Mouse (Mus musculus) midbrain, embryonic 11.5 days (tissue): ENCODE data around the gene Pex16. TPM values are rescaled to one million over a fixed set of nuclear protein-coding genes. Genes with fewer than 3 reads are reported as not detected.

Experiments
- ATAC-seq: fragments of 200-750 bp; cut with Nextera tagmentation; 2 replicates; pipeline ENCODE4 v1.8.0; 2017; ENCODE audit warnings: moderate TSS enrichment, moderate library complexity; ENCODE audit not compliant: low FRiP score
- DNase-seq: peaks from one replicate; pipeline ENCODE4 v3.0.0; 2015; ENCODE audit warnings: low spot score; ENCODE audit errors: missing footprints
- H3K27ac ChIP-seq: fragments of 300-500 bp; sonication (generic); 2 replicates; pipeline ENCODE4 v1.5.1; 2014; ENCODE audit warnings: low read depth, low read length
- H3K27me3 ChIP-seq: fragments of 300-500 bp; sonication (generic); 2 replicates; pipeline ENCODE4 v1.6.1; 2014; ENCODE audit warnings: mild to moderate bottlenecking, low read length, moderate library complexity, mixed read lengths; ENCODE audit not compliant: control insufficient read depth, insufficient read depth
- H3K36me3 ChIP-seq: fragments of 300-500 bp; sonication (generic); 2 replicates; pipeline ENCODE4 v1.6.1; 2014; ENCODE audit warnings: mild to moderate bottlenecking, low read length, moderate library complexity, mixed read lengths; ENCODE audit not compliant: control insufficient read depth, insufficient read depth
- H3K4me1 ChIP-seq: fragments of 300-500 bp; sonication (generic); 2 replicates; pipeline ENCODE4 v1.6.1; 2014; ENCODE audit warnings: low read length; ENCODE audit not compliant: control insufficient read depth, insufficient read depth
- H3K4me2 ChIP-seq: fragments of 300-500 bp; sonication (generic); 2 replicates; pipeline ENCODE4 v1.6.1; 2014; ENCODE audit warnings: mild to moderate bottlenecking, moderate library complexity
- H3K4me3 ChIP-seq: fragments of 300-500 bp; sonication (generic); 2 replicates; pipeline ENCODE4 v1.5.1; 2014; ENCODE audit warnings: low read depth, low read length
- H3K9ac ChIP-seq: fragments of 300-500 bp; sonication (generic); 2 replicates; pipeline ENCODE4 v1.6.1; 2014; ENCODE audit warnings: low read length
- H3K9me3 ChIP-seq: fragments of 300-500 bp; sonication (generic); 2 replicates; pipeline ENCODE4 v1.6.1; 2016; ENCODE audit warnings: low read length; ENCODE audit not compliant: control insufficient read depth
- WGBS: fragments of 180-500 bp; shearing (Covaris S2); extraction: QIAGEN DNeasy Blood & Tissue Kit; methylation state at CpG from one replicate; pipeline ENCODE4 v1.1.7; 2014; 5-methylcytosine and 5-hydroxymethylcytosine counted together
- polyA plus RNA-seq: library from polyadenylated mRNA; unstranded; fragments of >200 nt; fragmentation: Nextera tagmentation; extraction: Ambion mirVana; gene quantifications from 2 replicates; pipeline ENCODE4 v1.2.1, GENCODE M21; 2014

Pex16 gene
- polyA plus RNA-seq, 1 experiment from 2014 or later, result 20.0 TPM

GRCm38 (mm10) chr2:92362571-92363228 is 11.8 kb upstream of the Pex16 start:
- ATAC-seq, result no peak
- peaks cover 9% of the 10 kb centered on the region; the same call in 1 of the 2 replicates for H3K36me3 ChIP-seq
- 90% methylated on average over 6 of the region's 6 CpGs for WGBS

GRCm38 (mm10) chr2:92364086-92364485 is 10.4 kb upstream of the Pex16 start:
- H3K36me3 ChIP-seq, result peaks cover 7% of the 10 kb centered on the region; the same call in 1 of the 2 replicates
- WGBS, result 93% methylated on average over 4 of the region's 4 CpGs
- no peaks in the 10 kb centered on the region for H3K27me3 ChIP-seq
- H3K4me3 ChIP-seq, result no peak overlapping the region
- H3K27ac ChIP-seq, result no peak overlapping the region
- peaks cover under 1% of the 10 kb centered on the region; the same call in 1 of the 2 replicates for H3K4me1 ChIP-seq
- H3K9me3 ChIP-seq, result no peaks in the 10 kb centered on the region
- no peak for ATAC-seq
- H3K9ac ChIP-seq, result no peak overlapping the region
- no peak overlapping the region for H3K4me2 ChIP-seq
- DNase-seq, result no peak

More at GRCm38 (mm10) chr2:92362571-92363228, 11.8 kb upstream of the Pex16 start:
- no peaks in the 10 kb centered on the region for H3K9me3 ChIP-seq
- H3K4me3 ChIP-seq, result no peak overlapping the region
- no peak overlapping the region for H3K4me2 ChIP-seq
- H3K9ac ChIP-seq, result no peak overlapping the region
- H3K27ac ChIP-seq, result no peak overlapping the region
- no peak for DNase-seq
- no peaks in the 10 kb centered on the region for H3K4me1 ChIP-seq
- no peaks in the 10 kb centered on the region for H3K27me3 ChIP-seq

- DNase-seq (no peak), ATAC-seq (no peak)
- Histone ChIP-seq H3K9me3 (no peaks in the 10 kb centered on the region), H3K4me3 (no peak overlapping the region), H3K4me2 (no peak overlapping the region), H3K36me3 (no peaks in the 10 kb centered on the region; the same call in 1 of the 2 replicates), H3K27me3 (peaks cover 4% of the 10 kb centered on the region), H3K9ac (no peak overlapping the region), H3K27ac (no peak overlapping the region), H3K4me1 (peaks cover 6% of the 10 kb centered on the region)
- WGBS, result 96% methylated on average over 10 of the region's 10 CpGs
These were observed 8.9 kb upstream of the Pex16 start for GRCm38 (mm10) chr2:92365568-92365967.

GRCm38 (mm10) chr2:92367383-92368029 is 7.0 kb upstream of the Pex16 start:
- Histone ChIP-seq H3K9ac (no peak overlapping the region), H3K27ac (no peak overlapping the region), H3K4me1 (peaks cover 26% of the 10 kb centered on the region), H3K4me2 (no peak overlapping the region), H3K27me3 (peaks cover 8% of the 10 kb centered on the region), H3K36me3 (no peaks in the 10 kb centered on the region; the same call in 1 of the 2 replicates), H3K9me3 (no peaks in the 10 kb centered on the region), H3K4me3 (no peak overlapping the region)
- ATAC-seq (no peak), DNase-seq (no peak)
- 54% methylated on average over 20 of the region's 20 CpGs for WGBS

- Histone ChIP-seq H3K36me3 (no peaks in the 10 kb centered on the region), H3K4me2 (peak overlapping the region; percentile 41), H3K4me3 (peak overlapping the region; percentile 25), H3K27ac (no peak overlapping the region), H3K4me1 (peaks cover 39% of the 10 kb centered on the region), H3K9me3 (no peaks in the 10 kb centered on the region), H3K9ac (peak overlapping the region; percentile 50), H3K27me3 (peaks cover 8% of the 10 kb centered on the region)
- 7% methylated on average over 19 of the region's 19 CpGs for WGBS
- DNase-seq (peak; percentile 91), ATAC-seq (no peak)
These were observed 4.1 kb upstream of the Pex16 start for GRCm38 (mm10) chr2:92370375-92370774.

GRCm38 (mm10) chr2:92370821-92371805 is 3.4 kb upstream of the Pex16 start:
- 1% methylated on average over 45 of the region's 45 CpGs for WGBS
- Histone ChIP-seq H3K9me3 (no peaks in the 10 kb centered on the region), H3K4me3 (peak overlapping the region; percentile 25), H3K27ac (peak overlapping the region; percentile 81), H3K36me3 (no peaks in the 10 kb centered on the region), H3K4me1 (peaks cover 45% of the 10 kb centered on the region), H3K9ac (peak overlapping the region; percentile 50), H3K4me2 (peak overlapping the region; percentile 41), H3K27me3 (peaks cover 8% of the 10 kb centered on the region)
- no peak for ATAC-seq
- peak; percentile 96 for DNase-seq

- Histone ChIP-seq H3K4me3 (no peak overlapping the region), H3K27ac (peak overlapping the region; percentile 81)
These were observed 2.3 kb upstream of the Pex16 start for GRCm38 (mm10) chr2:92371971-92372690.

GRCm38 (mm10) chr2:92372767-92373436 is 1.6 kb upstream of the Pex16 start:
- no peak overlapping the region for H3K4me3 ChIP-seq
- no peaks in the 10 kb centered on the region for H3K36me3 ChIP-seq
- H3K9ac ChIP-seq, result peak overlapping the region; percentile 45; the same call in 1 of the 2 replicates
- ATAC-seq (no peak), DNase-seq (peak; percentile 88)
- no peak overlapping the region; the same call in 1 of the 2 replicates for H3K4me2 ChIP-seq
- peaks cover 47% of the 10 kb centered on the region for H3K4me1 ChIP-seq
- 20% methylated on average over 9 of the region's 9 CpGs for WGBS
- H3K27me3 ChIP-seq, result peaks cover 8% of the 10 kb centered on the region
- no peaks in the 10 kb centered on the region for H3K9me3 ChIP-seq
- peak overlapping the region; percentile 46; the same call in 1 of the 2 replicates for H3K27ac ChIP-seq

More at GRCm38 (mm10) chr2:92371971-92372690, 2.3 kb upstream of the Pex16 start:
- H3K9ac ChIP-seq, result peak overlapping the region; percentile 20; the same call in 1 of the 2 replicates
- 6% methylated on average over 10 of the region's 10 CpGs for WGBS
- H3K4me1 ChIP-seq, result peaks cover 47% of the 10 kb centered on the region
- H3K4me2 ChIP-seq, result peak overlapping the region; percentile 28
- H3K9me3 ChIP-seq, result no peaks in the 10 kb centered on the region
- DNase-seq (peak; percentile 94), ATAC-seq (0 out of 2 replicates have a peak, but pooled peaks have one; percentile 12)
- H3K36me3 ChIP-seq, result no peaks in the 10 kb centered on the region
- peaks cover 8% of the 10 kb centered on the region for H3K27me3 ChIP-seq
